Mouse (Mus musculus) spleen, adult 2 months (tissue): ENCODE data around the gene Tuba3a.

Source experiments
- CTCF ChIP-seq: fragments of 200-500 bp; IDR thresholded peaks from 2 replicates; pipeline ENCODE4 v1.5.1; 2011; ENCODE audit warnings: mild to moderate bottlenecking, inconsistent platforms; ENCODE audit not compliant: insufficient read depth, insufficient read length, insufficient replicate concordance; ENCODE audit errors: extremely low read depth
- POLR2A ChIP-seq: fragments of 200-500 bp; IDR thresholded peaks from 2 replicates; pipeline ENCODE4 v1.6.1; 2011; ENCODE audit warnings: low read depth, low read length, inconsistent platforms

DNA sequence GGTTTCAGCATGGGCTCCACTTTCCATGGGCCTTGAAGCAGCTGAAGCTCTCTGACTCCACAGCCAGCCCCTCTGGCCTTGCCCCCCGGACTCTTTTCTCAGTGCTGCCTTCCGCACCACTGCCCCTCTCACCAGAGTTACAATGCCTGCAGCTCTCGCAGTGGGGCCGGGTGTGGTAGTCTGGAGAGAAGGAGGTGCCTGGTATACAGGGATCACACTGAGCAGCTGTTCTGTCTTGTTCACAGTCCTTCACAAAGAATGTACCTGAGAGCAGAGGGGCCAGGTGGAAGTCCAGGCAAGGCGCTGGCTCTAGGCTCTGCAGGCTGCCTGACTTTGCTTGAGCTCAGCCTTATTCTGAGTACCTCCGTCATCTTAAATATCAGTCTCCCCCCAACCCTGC, 49.5 kb downstream of the Tuba3a start:
- TF ChIP-seq POLR2A (no peak), CTCF (no peak)
